Mouse (Mus musculus) olfactory bulb, adult 2 months (tissue): ENCODE data around the gene Slc5a7.

Source experiments
- CTCF ChIP-seq: fragments of 200-500 bp; IDR thresholded peaks from 2 replicates; pipeline ENCODE4 v1.5.1; 2012; ENCODE audit warnings: low read depth, mild to moderate bottlenecking, low read length, moderate library complexity; ENCODE audit not compliant: insufficient read depth
- POLR2A ChIP-seq: fragments of 200-500 bp; IDR thresholded peaks from 2 replicates; pipeline ENCODE4 v1.6.1; 2012; ENCODE audit warnings: mild to moderate bottlenecking, low read depth, low read length, moderate library complexity; ENCODE audit not compliant: insufficient read depth

GRCm38 (mm10) chr17:54298232-54298924 lies 456 bp downstream of the Slc5a7 start:
- TF ChIP-seq POLR2A (no peak), CTCF (no peak)
